Mouse (Mus musculus) myocyte (in vitro differentiated cells): ENCODE measurements around the gene Smyd3.

ENCODE experiments used
- CEBPB ChIP-seq: IDR thresholded peaks from 2 replicates; pipeline ENCODE4 v1.6.1; 2011; ENCODE audit warnings: mild to moderate bottlenecking, moderate library complexity; ENCODE audit not compliant: poor library complexity, insufficient read depth, severe bottlenecking
- E2F4 ChIP-seq: IDR thresholded peaks from one replicate; pipeline ENCODE4 v1.6.1; 2011; ENCODE audit warnings: mild to moderate bottlenecking, control low read depth, moderate library complexity; ENCODE audit not compliant: insufficient read depth
- MAX ChIP-seq: IDR thresholded peaks from one replicate; pipeline ENCODE4 v1.6.1; 2011; ENCODE audit warnings: low read depth, mild to moderate bottlenecking, control low read depth
- MYOD1 ChIP-seq, 3 experiments: IDR thresholded peaks; one replicate each; pipeline ENCODE4 v1.6.1; 2011; ENCODE audit warnings: control low read depth in 2 of 3, low read depth in 2 of 3, mild to moderate bottlenecking in 2 of 3, moderate library complexity in 1 of 3; ENCODE audit not compliant: insufficient read length in 2 of 3, control insufficient read depth in 1 of 3
- MYOG ChIP-seq, 3 experiments: IDR thresholded peaks; one replicate each; pipeline ENCODE4 v1.6.1; 2011; ENCODE audit warnings: control low read depth in 2 of 3, low read depth in 2 of 3, mild to moderate bottlenecking in 2 of 3; ENCODE audit not compliant: insufficient read length in 2 of 3, control insufficient read depth in 1 of 3, insufficient read depth in 1 of 3
- POLR2A ChIP-seq: IDR thresholded peaks from one replicate; pipeline ENCODE4 v1.6.1; 2011; ENCODE audit warnings: low read depth, mild to moderate bottlenecking, control low read depth, moderate library complexity; ENCODE audit not compliant: insufficient read length
- POLR2AphosphoS2 ChIP-seq: IDR thresholded peaks from one replicate; pipeline ENCODE4 v1.6.1; 2011; ENCODE audit warnings: low read depth, control low read depth; ENCODE audit not compliant: insufficient read length
- REST ChIP-seq: IDR thresholded peaks from one replicate; pipeline ENCODE4 v1.6.1; 2011; ENCODE audit warnings: mild to moderate bottlenecking, control low read depth, moderate library complexity; ENCODE audit not compliant: insufficient read depth, insufficient read length
- SRF ChIP-seq: IDR thresholded peaks from one replicate; pipeline ENCODE4 v1.6.1; 2011; ENCODE audit warnings: low read depth; ENCODE audit not compliant: control insufficient read depth, insufficient read length
- TCF12 ChIP-seq: IDR thresholded peaks from one replicate; pipeline ENCODE4 v1.6.1; 2011; ENCODE audit warnings: mild to moderate bottlenecking, control low read depth; ENCODE audit not compliant: poor library complexity, insufficient read depth, severe bottlenecking
- TCF3 ChIP-seq: IDR thresholded peaks from one replicate; pipeline ENCODE4 v1.6.1; 2011; ENCODE audit warnings: low read depth, control low read depth; ENCODE audit not compliant: insufficient read length
- USF1 ChIP-seq: IDR thresholded peaks from one replicate; pipeline ENCODE4 v1.6.1; 2011; ENCODE audit warnings: low read depth, mild to moderate bottlenecking, control low read depth, moderate library complexity

GRCm38 (mm10) chr1:179017428-179017827, 500.4 kb downstream of the Smyd3 start:
- no peak for TF ChIP-seq MYOD1 (IDR thresholded peaks at IDR 0.05; ENCODE audit: control insufficient read depth in 1 of 3, insufficient read length in 2 of 3, low read depth in 2 of 3)
- no peak for TF ChIP-seq MYOG (IDR thresholded peaks at IDR 0.05; ENCODE audit: control insufficient read depth in 1 of 3, insufficient read depth in 1 of 3, insufficient read length in 2 of 3, low read depth in 2 of 3)
- no peak for TF ChIP-seq USF1
- TF ChIP-seq POLR2A, result no peak
- no peak for TF ChIP-seq MAX
- no peak for TF ChIP-seq TCF3
- TF ChIP-seq TCF12, result no peak
- TF ChIP-seq POLR2AphosphoS2, result no peak
- no peak for TF ChIP-seq E2F4
- TF ChIP-seq CEBPB, result no peak
- TF ChIP-seq SRF, result no peak
- TF ChIP-seq REST, result no peak
